Mouse (Mus musculus): Measurements from ENCODE around the gene Diaph3. TPM values are rescaled to one million over a fixed set of nuclear protein-coding genes. Genes with fewer than 3 reads are reported as not detected.
A peak's percentile ranks its signal among the peaks of the same experiment; 100 is the strongest.

Gene Diaph3
- polyA plus RNA-seq, 1 experiment from 2014 or later = 10.2 TPM

GRCm38 (mm10) chr14:86704080-86704479, 437.0 kb downstream of the Diaph3 start:
- no peaks in the 10 kb centered on the region for H3K4me1 ChIP-seq (replicated peaks)
- H3K4me3 ChIP-seq (replicated peaks) = no peak overlapping the region
- H3K27ac ChIP-seq = no peak overlapping the region
- no peak overlapping the region for H3K9ac ChIP-seq
- no peaks in the 10 kb centered on the region for H3K9me3 ChIP-seq
- H3K27me3 ChIP-seq (replicated peaks) = no peaks in the 10 kb centered on the region
- no peak overlapping the region for H3K4me2 ChIP-seq (replicated peaks)
- WGBS = 54% methylated on average over 3 of the region's 3 CpGs
- H3K36me3 ChIP-seq = no peaks in the 10 kb centered on the region
- ATAC-seq = no peak

GRCm38 (mm10) chr14:86701145-86701544, 439.9 kb downstream of the Diaph3 start:
- H3K9ac ChIP-seq = no peak overlapping the region
- 86% methylated on average over 4 of the region's 4 CpGs for WGBS

GRCm38 (mm10) chr14:86697887-86698286, 443.1 kb downstream of the Diaph3 start:
- Histone ChIP-seq H3K9ac (no peak overlapping the region), H3K27me3 (replicated peaks) (no peaks in the 10 kb centered on the region), H3K9me3 (no peaks in the 10 kb centered on the region), H3K4me3 (replicated peaks) (no peak overlapping the region), H3K27ac (no peak overlapping the region), H3K4me2 (replicated peaks) (no peak overlapping the region), H3K4me1 (replicated peaks) (no peaks in the 10 kb centered on the region), H3K36me3 (no peaks in the 10 kb centered on the region)
- 89% methylated on average over 1 of the region's 1 CpGs for WGBS
- no peak for ATAC-seq

More at GRCm38 (mm10) chr14:86701145-86701544, 439.9 kb downstream of the Diaph3 start:
- no peaks in the 10 kb centered on the region for H3K27me3 ChIP-seq (replicated peaks)
- no peak overlapping the region for H3K27ac ChIP-seq
- H3K4me1 ChIP-seq (replicated peaks) = no peaks in the 10 kb centered on the region
- H3K4me2 ChIP-seq (replicated peaks) = no peak overlapping the region
- H3K36me3 ChIP-seq = no peaks in the 10 kb centered on the region
- H3K4me3 ChIP-seq (replicated peaks) = no peak overlapping the region
- ATAC-seq = no peak
- H3K9me3 ChIP-seq = no peaks in the 10 kb centered on the region

- ATAC-seq = no peak
- no peaks in the 10 kb centered on the region for H3K27me3 ChIP-seq (replicated peaks)
- no peak overlapping the region for H3K4me2 ChIP-seq (replicated peaks)
- H3K9ac ChIP-seq = no peak overlapping the region
- no peaks in the 10 kb centered on the region for H3K4me1 ChIP-seq (replicated peaks)
- WGBS = 64% methylated on average over 4 of the region's 4 CpGs
- H3K27ac ChIP-seq = no peak overlapping the region
- H3K9me3 ChIP-seq = no peaks in the 10 kb centered on the region
- no peaks in the 10 kb centered on the region for H3K36me3 ChIP-seq
- no peak overlapping the region for H3K4me3 ChIP-seq (replicated peaks)
Measured at GRCm38 (mm10) chr14:86692714-86693113, 448.3 kb downstream of the Diaph3 start.

GRCm38 (mm10) chr14:86691298-86691697, 449.7 kb downstream of the Diaph3 start:
- no peak overlapping the region for H3K4me3 ChIP-seq (replicated peaks)
- H3K36me3 ChIP-seq = no peaks in the 10 kb centered on the region
- no peak overlapping the region for H3K27ac ChIP-seq
- 72% methylated on average over 5 of the region's 5 CpGs for WGBS
- H3K4me2 ChIP-seq (replicated peaks) = no peak overlapping the region
- no peak for ATAC-seq
- no peaks in the 10 kb centered on the region for H3K9me3 ChIP-seq
- no peaks in the 10 kb centered on the region for H3K4me1 ChIP-seq (replicated peaks)
- H3K9ac ChIP-seq = no peak overlapping the region
- no peaks in the 10 kb centered on the region for H3K27me3 ChIP-seq (replicated peaks)

GRCm38 (mm10) chr14:86684585-86685503, 456.2 kb downstream of the Diaph3 start:
- 0 out of 2 replicates have a peak overlapping the region, but pooled peaks have one; percentile 15 for H3K4me2 ChIP-seq (replicated peaks)
- ATAC-seq = no peak
- H3K36me3 ChIP-seq = no peaks in the 10 kb centered on the region
- H3K9ac ChIP-seq = no peak overlapping the region
- no peak overlapping the region for H3K27ac ChIP-seq
- 0 out of 2 replicates have a peak, but pooled peaks cover 3% of the 10 kb centered on the region for H3K4me1 ChIP-seq (replicated peaks)
- no peak overlapping the region for H3K4me3 ChIP-seq (replicated peaks)
- no peaks in the 10 kb centered on the region for H3K9me3 ChIP-seq
- WGBS = 31% methylated on average over 11 of the region's 11 CpGs
- no peaks in the 10 kb centered on the region for H3K27me3 ChIP-seq (replicated peaks)

- no peaks in the 10 kb centered on the region for H3K36me3 ChIP-seq
- H3K9me3 ChIP-seq = no peaks in the 10 kb centered on the region
- no peak overlapping the region for H3K27ac ChIP-seq
- no peak for ATAC-seq
- no peak overlapping the region for H3K4me2 ChIP-seq (replicated peaks)
- H3K9ac ChIP-seq = no peak overlapping the region
- H3K4me3 ChIP-seq (replicated peaks) = no peak overlapping the region
- H3K27me3 ChIP-seq (replicated peaks) = no peaks in the 10 kb centered on the region
- 0 out of 2 replicates have a peak, but pooled peaks cover 3% of the 10 kb centered on the region for H3K4me1 ChIP-seq (replicated peaks)
Measured at GRCm38 (mm10) chr14:86681951-86682350, 459.1 kb downstream of the Diaph3 start.

GRCm38 (mm10) chr14:86678992-86679391, 462.0 kb downstream of the Diaph3 start:
- Histone ChIP-seq H3K27ac (no peak overlapping the region), H3K36me3 (no peaks in the 10 kb centered on the region), H3K9ac (no peak overlapping the region), H3K9me3 (no peaks in the 10 kb centered on the region), H3K4me2 (replicated peaks) (no peak overlapping the region), H3K4me1 (replicated peaks) (no peaks in the 10 kb centered on the region), H3K27me3 (replicated peaks) (no peaks in the 10 kb centered on the region), H3K4me3 (replicated peaks) (no peak overlapping the region)
- 94% methylated on average over 3 of the region's 3 CpGs for WGBS
- no peak for ATAC-seq

GRCm38 (mm10) chr14:86678179-86678780, 462.8 kb downstream of the Diaph3 start:
- Histone ChIP-seq H3K9ac (no peak overlapping the region), H3K4me2 (replicated peaks) (no peak overlapping the region), H3K4me3 (replicated peaks) (no peak overlapping the region), H3K36me3 (no peaks in the 10 kb centered on the region), H3K27ac (no peak overlapping the region), H3K4me1 (replicated peaks) (no peaks in the 10 kb centered on the region), H3K27me3 (replicated peaks) (no peaks in the 10 kb centered on the region), H3K9me3 (no peaks in the 10 kb centered on the region)
- WGBS = 62% methylated on average over 5 of the region's 5 CpGs
- no peak for ATAC-seq

GRCm38 (mm10) chr14:86677015-86677414, 464.0 kb downstream of the Diaph3 start:
- H3K4me3 ChIP-seq (replicated peaks) = no peak overlapping the region
- no peak overlapping the region for H3K9ac ChIP-seq
- H3K27me3 ChIP-seq (replicated peaks) = no peaks in the 10 kb centered on the region
- no peaks in the 10 kb centered on the region for H3K36me3 ChIP-seq
- 52% methylated on average over 6 of the region's 6 CpGs for WGBS
- no peaks in the 10 kb centered on the region for H3K4me1 ChIP-seq (replicated peaks)
- H3K9me3 ChIP-seq = no peaks in the 10 kb centered on the region
- no peak overlapping the region for H3K27ac ChIP-seq
- H3K4me2 ChIP-seq (replicated peaks) = no peak overlapping the region
- ATAC-seq = no peak

GRCm38 (mm10) chr14:86675314-86675713, 465.7 kb downstream of the Diaph3 start:
- Histone ChIP-seq H3K4me3 (replicated peaks) (no peak overlapping the region), H3K4me1 (replicated peaks) (no peaks in the 10 kb centered on the region), H3K27ac (no peak overlapping the region), H3K9me3 (no peaks in the 10 kb centered on the region), H3K27me3 (replicated peaks) (no peaks in the 10 kb centered on the region), H3K9ac (no peak overlapping the region), H3K36me3 (no peaks in the 10 kb centered on the region), H3K4me2 (replicated peaks) (no peak overlapping the region)
- WGBS = 52% methylated on average over 8 of the region's 8 CpGs
- ATAC-seq = no peak

GRCm38 (mm10) chr14:86662846-86663245, 478.2 kb downstream of the Diaph3 start:
- WGBS = 70% methylated on average over 4 of the region's 4 CpGs
- no peak overlapping the region for H3K4me3 ChIP-seq (replicated peaks)
- no peaks in the 10 kb centered on the region for H3K4me1 ChIP-seq (replicated peaks)
- H3K27ac ChIP-seq = no peak overlapping the region
- ATAC-seq = no peak
- H3K36me3 ChIP-seq = no peaks in the 10 kb centered on the region
- no peaks in the 10 kb centered on the region for H3K27me3 ChIP-seq (replicated peaks)
- no peak overlapping the region for H3K4me2 ChIP-seq (replicated peaks)
- H3K9ac ChIP-seq = no peak overlapping the region
- H3K9me3 ChIP-seq = no peaks in the 10 kb centered on the region

Data from intestine, embryonic 15.5 days (tissue).